ENCODE assay signal across 8 mouse cellular contexts in genomic region chr5:140419442-140420080, GRCm38 (mm10). TPM values are rescaled to one million over a fixed set of nuclear protein-coding genes. Genes with fewer than 3 reads are reported as not detected.
DNase-seq lines count a peak whose midpoint lies in the region; ATAC-seq lines count a peak whose summit lies in the region.

No protein-coding gene starts in this region.

- DNase-seq in CD4-positive, CD25-positive, alpha-beta regulatory T cell, adult 2 months (ENCODE audit: low read depth, low spot score): peak; percentile 56
- peak; percentile 20 to 51 for DNase-seq in kidney, postnatal 25 days
- DNase-seq in kidney, adult 9 months: no peak
- no peak for DNase-seq in embryonic facial prominence, embryonic 10.5 days (ENCODE audit: low spot score)
- no peak for DNase-seq in intestine, embryonic 14.5 days (ENCODE audit: low spot score)
- no peak for DNase-seq in midbrain, embryonic 10.5 days (ENCODE audit: low spot score)
- no peak for DNase-seq in retina, embryonic 14.5 days (ENCODE audit: low spot score)

- no peaks in the 10 kb centered on the region for H3K9me3 ChIP-seq in embryonic facial prominence, embryonic 10.5 days
- no peaks in the 10 kb centered on the region for H3K9me3 ChIP-seq in intestine, embryonic 14.5 days (ENCODE audit: control insufficient read depth, low read length)
- no peaks in the 10 kb centered on the region for H3K9me3 ChIP-seq in midbrain, embryonic 10.5 days (replicated peaks)

- H3K4me2 ChIP-seq in intestine, embryonic 14.5 days (ENCODE audit: low read length): peak overlapping the region; percentile 97

- no peaks in the 10 kb centered on the region for H3K27me3 ChIP-seq in embryonic facial prominence, embryonic 10.5 days (replicated peaks; ENCODE audit: low read depth, poor library complexity, severe bottlenecking)
- no peaks in the 10 kb centered on the region for H3K27me3 ChIP-seq in intestine, embryonic 14.5 days (replicated peaks; ENCODE audit: control insufficient read depth, insufficient read depth, low read length)
- H3K27me3 ChIP-seq in midbrain, embryonic 10.5 days (ENCODE audit: low read depth, poor library complexity, severe bottlenecking): no peaks in the 10 kb centered on the region

- H3K4me1 ChIP-seq in embryonic facial prominence, embryonic 10.5 days: peaks cover 19% of the 10 kb centered on the region
- H3K4me1 ChIP-seq in intestine, embryonic 14.5 days (replicated peaks; ENCODE audit: control insufficient read depth, insufficient read depth, low read length): peaks cover 16% of the 10 kb centered on the region
- peaks cover 30% of the 10 kb centered on the region for H3K4me1 ChIP-seq in midbrain, embryonic 10.5 days

- peak overlapping the region; percentile 97 for H3K4me3 ChIP-seq in embryonic facial prominence, embryonic 10.5 days
- H3K4me3 ChIP-seq in intestine, embryonic 14.5 days (ENCODE audit: low read depth, low read length): peak overlapping the region; percentile 79
- H3K4me3 ChIP-seq in midbrain, embryonic 10.5 days: peak overlapping the region; percentile 77

- WGBS in embryonic facial prominence, embryonic 10.5 days: under 1% methylated on average over 62 of the region's 62 CpGs
- under 1% methylated on average over 62 of the region's 62 CpGs for WGBS in intestine, embryonic 14.5 days
- WGBS in midbrain, embryonic 10.5 days: under 1% methylated on average over 62 of the region's 62 CpGs

- peak overlapping the region; percentile 94 for H3K9ac ChIP-seq in intestine, embryonic 14.5 days (ENCODE audit: low read length)

- peaks cover 35% of the 10 kb centered on the region for H3K36me3 ChIP-seq in embryonic facial prominence, embryonic 10.5 days (replicated peaks)
- no peaks in the 10 kb centered on the region for H3K36me3 ChIP-seq in intestine, embryonic 14.5 days (ENCODE audit: control insufficient read depth, insufficient read depth, low read length)
- peaks cover 38% of the 10 kb centered on the region for H3K36me3 ChIP-seq in midbrain, embryonic 10.5 days

- ATAC-seq in CD4-positive, CD25-positive, alpha-beta regulatory T cell, adult 4 months: no peak
- ATAC-seq in intestine, embryonic 14.5 days (replicated peaks; ENCODE audit: low FRiP score, low TSS enrichment, low read depth): peak; percentile 10; the same call in 1 of the 2 replicates

- H3K27ac ChIP-seq in embryonic facial prominence, embryonic 10.5 days (replicated peaks): peak overlapping the region; percentile 99
- peak overlapping the region; percentile 97 for H3K27ac ChIP-seq in intestine, embryonic 14.5 days (ENCODE audit: low read depth)
- peak overlapping the region; percentile 97 for H3K27ac ChIP-seq in midbrain, embryonic 10.5 days (replicated peaks)

RNA-seq across cellular contexts. Expression of gene Eif3b, which starts 0.4 kb away (rescaled TPM):
- polyA plus RNA-seq in CD4-positive, CD25-positive, alpha-beta regulatory T cell, adult 4 months (2017; shearing (Covaris generic)): 10 to 100 TPM; 17.8 to 25.9 TPM
- polyA plus RNA-seq in embryonic facial prominence, embryonic 10.5 days (2016; fragmentation: Nextera tagmentation; extraction: Ambion mirVana): 167 and 183 TPM in 2 replicates
- 155 and 162 TPM in 2 replicates for polyA plus RNA-seq in intestine, embryonic 14.5 days (2014; fragmentation: Nextera tagmentation; extraction: Ambion mirVana)
- 145 and 153 TPM in 2 replicates for polyA plus RNA-seq in midbrain, embryonic 10.5 days (2016; fragmentation: Nextera tagmentation; extraction: Ambion mirVana)

RNA-seq across cellular contexts. Expression of gene Gm4869, which starts 25.9 kb away (rescaled TPM):
- polyA plus RNA-seq in CD4-positive, CD25-positive, alpha-beta regulatory T cell, adult 4 months (2017; shearing (Covaris generic)): not detected
- polyA plus RNA-seq in embryonic facial prominence, embryonic 10.5 days (2016; fragmentation: Nextera tagmentation; extraction: Ambion mirVana): not detected in 2 replicates
- not detected in 2 replicates for polyA plus RNA-seq in intestine, embryonic 14.5 days (2014; fragmentation: Nextera tagmentation; extraction: Ambion mirVana)
- not detected in 2 replicates for polyA plus RNA-seq in midbrain, embryonic 10.5 days (2016; fragmentation: Nextera tagmentation; extraction: Ambion mirVana)

RNA-seq across cellular contexts. Expression of gene Snx8, which starts 30.5 kb away (rescaled TPM):
- polyA plus RNA-seq in CD4-positive, CD25-positive, alpha-beta regulatory T cell, adult 4 months (2017; shearing (Covaris generic)): 1 to 10 TPM in 1 of 2 experiments, under 1 TPM in 1; 0.30 to 6.1 TPM
- polyA plus RNA-seq in embryonic facial prominence, embryonic 10.5 days (2016; fragmentation: Nextera tagmentation; extraction: Ambion mirVana): 26.3 and 27.7 TPM in 2 replicates
- 7.7 and 9.3 TPM in 2 replicates for polyA plus RNA-seq in intestine, embryonic 14.5 days (2014; fragmentation: Nextera tagmentation; extraction: Ambion mirVana)
- polyA plus RNA-seq in midbrain, embryonic 10.5 days (2016; fragmentation: Nextera tagmentation; extraction: Ambion mirVana): 24.4 and 24.5 TPM in 2 replicates

Comparison
In these comparisons a context has a peak if more than half of its experiments do, and no peak if none do; other contexts are left out.
1. DNase-seq: peak in CD4-positive, CD25-positive, alpha-beta regulatory T cell, adult 2 months (single experiment) and kidney, postnatal 25 days (2 of 2); none in kidney, adult 9 months (single experiment), embryonic facial prominence, embryonic 10.5 days (single experiment), intestine, embryonic 14.5 days (single experiment), midbrain, embryonic 10.5 days (single experiment) and retina, embryonic 14.5 days (single experiment).
2. Peak in every context shown above with its lines, with median percentiles within 50 percentile points of each other: H3K27ac ChIP-seq and H3K4me3 ChIP-seq.